Mouse (Mus musculus) bone marrow, adult 2 months (tissue): ENCODE measurements around the gene Myh7b. TPM values are rescaled to one million over a fixed set of nuclear protein-coding genes. Genes with fewer than 3 reads are reported as not detected.
"Not testable (repeated sequence)": the region's sequence is repeated elsewhere in the genome, so short reads cannot be mapped to it uniquely, and the experiment has no call there.

Experiments used
- H3K27ac ChIP-seq: fragments of 200-500 bp; 2 replicates; pipeline ENCODE4 v1.5.1; 2012; ENCODE audit warnings: low read depth, mild to moderate bottlenecking, control low read depth, inconsistent platforms, low read length; ENCODE audit not compliant: control insufficient read depth, poor library complexity, insufficient read depth
- H3K4me1 ChIP-seq: fragments of 200-500 bp; 2 replicates; pipeline ENCODE4 v1.6.1; 2011; ENCODE audit warnings: low read length; ENCODE audit not compliant: control insufficient read depth, insufficient read depth
- H3K4me3 ChIP-seq: fragments of 200-500 bp; replicated peaks from 2 replicates; pipeline ENCODE3; 2011; ENCODE audit warnings: mild to moderate bottlenecking, low read depth, low read length, control low read depth; ENCODE audit not compliant: control insufficient read depth
- CTCF ChIP-seq: fragments of 200-500 bp; IDR thresholded peaks from 2 replicates; pipeline ENCODE4 v1.5.1; 2011; ENCODE audit warnings: low read length, control low read depth; ENCODE audit not compliant: control insufficient read depth, insufficient read depth
- POLR2A ChIP-seq: fragments of 200-500 bp; IDR thresholded peaks from 2 replicates; pipeline ENCODE4 v1.6.1; 2011; ENCODE audit warnings: low read depth, mild to moderate bottlenecking, control low read depth, low read length, borderline replicate concordance; ENCODE audit not compliant: control insufficient read depth
- WGBS: fragments of 180-500 bp; shearing (Covaris S2); methylation state at CpG from one replicate; pipeline ENCODE4 v1.1.7; 2018; 5-methylcytosine and 5-hydroxymethylcytosine counted together
- polyA plus RNA-seq: library from polyadenylated mRNA; stranded (reverse); fragments of >200 nt; gene quantifications from 2 replicates; pipeline ENCODE4 v1.2.4, GENCODE M21; 2011; ENCODE audit warnings: low replicate concordance; ENCODE audit not compliant: missing spikeins, insufficient read depth, insufficient read length

Gene Myh7b
- polyA plus RNA-seq, 1 experiment = not detected

DNA sequence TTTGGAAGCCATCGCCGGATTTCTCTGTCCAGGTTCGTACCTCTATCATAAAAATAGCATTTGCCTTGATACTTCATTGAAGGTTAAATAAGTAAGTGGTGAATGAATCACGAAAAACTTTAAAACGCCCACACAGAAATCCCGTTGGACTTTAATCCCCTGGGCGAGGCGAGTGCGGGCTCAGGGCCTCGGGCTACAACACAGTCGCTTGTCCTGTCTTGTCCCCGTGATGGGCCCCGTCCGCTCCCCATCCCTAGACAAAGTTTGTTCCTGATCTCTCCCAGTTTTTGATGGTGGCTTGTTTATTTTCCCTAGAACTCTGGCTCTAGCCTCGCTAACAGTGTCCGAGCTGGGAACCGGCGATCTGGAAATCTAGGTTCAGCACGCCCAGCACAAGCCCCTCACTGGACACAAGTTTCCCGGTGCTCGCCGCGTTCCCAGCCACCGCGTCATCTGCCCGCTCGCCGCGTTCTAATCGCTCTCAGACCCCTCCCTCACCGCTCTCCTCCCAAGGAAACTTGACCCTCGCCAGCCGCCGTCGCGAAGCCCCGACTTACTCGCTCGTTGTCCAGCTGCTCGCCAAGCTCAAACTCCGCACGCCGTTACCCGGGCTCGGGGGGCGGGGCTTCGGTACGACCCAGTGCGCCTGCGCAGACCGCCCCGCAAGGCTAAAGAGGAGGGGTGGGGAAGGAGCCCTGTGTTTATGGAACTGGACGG lies 18.7 kb upstream of the Myh7b start, which contains the start of gene Gss:
Gss (minus strand) TSS at position 674 of the 717 bp plus-strand sequence.
- TF ChIP-seq POLR2A (0 out of 2 replicates have a peak, but pooled peaks have one; percentile 57), CTCF (no peak)
- Histone ChIP-seq H3K4me1 (no peaks in the 10 kb centered on the region; the same call in 1 of the 2 replicates), H3K27ac (no peak within 1 kb of the TSS), H3K4me3 (peak within 1 kb of the TSS; percentile 87)
- WGBS = under 1% methylated on average over 53 of the region's 53 CpGs

DNA sequence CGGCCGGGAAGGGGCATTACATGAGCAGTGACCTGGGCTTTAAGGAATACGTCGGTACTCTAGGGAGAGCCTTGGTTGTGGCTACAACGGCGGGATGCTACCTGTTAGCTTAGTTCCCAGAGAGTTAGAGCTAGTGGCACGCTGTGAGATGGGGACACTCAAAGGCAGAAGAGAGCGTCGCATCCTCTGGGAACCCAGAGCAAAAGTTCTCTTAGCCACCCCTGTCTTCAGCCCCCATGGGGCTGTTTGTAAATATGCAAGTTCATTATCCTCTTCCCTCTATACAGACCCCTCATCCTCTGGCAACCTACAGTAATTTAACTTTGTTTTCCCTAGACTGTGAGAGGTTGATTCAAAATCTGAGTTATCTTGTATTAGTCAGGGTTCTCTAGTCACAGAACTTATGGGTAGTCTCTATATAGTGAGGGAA lies 18.1 kb upstream of the Myh7b start:
- Histone ChIP-seq H3K4me3 (peak overlapping the region; percentile 87), H3K27ac (no peak overlapping the region), H3K4me1 (no peaks in the 10 kb centered on the region; the same call in 1 of the 2 replicates)
- TF ChIP-seq POLR2A = no peak
- TF ChIP-seq CTCF = no peak
- WGBS = 1% methylated on average over 9 of the region's 9 CpGs

DNA sequence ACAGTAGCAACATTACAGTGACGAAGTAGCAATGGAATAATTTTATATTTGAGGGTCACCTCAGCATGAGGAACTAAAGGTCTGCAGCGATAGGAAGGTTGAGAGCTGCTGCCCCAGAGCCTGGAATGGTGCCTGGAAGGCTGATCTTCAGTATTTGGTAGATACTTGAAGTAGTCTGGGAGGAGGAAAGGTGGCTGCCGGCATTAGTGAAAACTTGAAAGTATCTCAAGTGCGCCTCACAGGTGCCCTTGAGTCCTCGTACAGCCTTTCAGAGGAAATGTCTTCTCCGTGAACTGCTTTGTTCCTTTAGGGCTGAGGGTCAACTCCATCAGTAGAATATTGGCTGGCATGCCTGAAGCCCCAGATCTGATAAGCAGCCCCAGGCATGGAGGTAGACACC lies 15.5 kb upstream of the Myh7b start:
- Histone ChIP-seq H3K4me1 (no peaks in the 10 kb centered on the region; the same call in 1 of the 2 replicates), H3K4me3 (no peak overlapping the region), H3K27ac (no peak overlapping the region)
- WGBS = 82% methylated on average over 6 of the region's 6 CpGs
- no peak for TF ChIP-seq POLR2A
- no peak for TF ChIP-seq CTCF

DNA sequence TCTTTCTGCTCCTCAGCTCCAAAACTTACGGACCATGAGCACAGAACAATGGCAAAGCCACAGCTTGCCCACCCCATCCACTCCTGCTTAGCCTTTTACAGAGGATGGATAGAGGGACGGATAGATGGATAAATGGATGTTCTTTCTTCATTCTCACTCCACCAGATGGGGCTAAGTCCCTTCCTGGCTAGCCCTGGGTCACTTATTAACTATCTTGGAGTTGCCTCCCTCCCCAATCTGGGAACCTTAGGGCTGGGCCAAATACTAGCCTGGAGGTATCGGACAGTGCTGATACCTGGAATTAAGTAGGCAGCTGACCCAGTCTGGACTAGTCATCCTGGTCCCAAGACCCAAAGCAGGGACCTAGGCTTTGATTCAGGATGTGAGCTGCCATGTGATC lies 7.3 kb upstream of the Myh7b start:
- 85% methylated on average over 3 of the region's 3 CpGs for WGBS
- H3K27ac ChIP-seq = no peak overlapping the region
- no peak for TF ChIP-seq CTCF
- no peak for TF ChIP-seq POLR2A
- no peaks in the 10 kb centered on the region; the same call in 1 of the 2 replicates for H3K4me1 ChIP-seq
- H3K4me3 ChIP-seq = no peak overlapping the region

DNA sequence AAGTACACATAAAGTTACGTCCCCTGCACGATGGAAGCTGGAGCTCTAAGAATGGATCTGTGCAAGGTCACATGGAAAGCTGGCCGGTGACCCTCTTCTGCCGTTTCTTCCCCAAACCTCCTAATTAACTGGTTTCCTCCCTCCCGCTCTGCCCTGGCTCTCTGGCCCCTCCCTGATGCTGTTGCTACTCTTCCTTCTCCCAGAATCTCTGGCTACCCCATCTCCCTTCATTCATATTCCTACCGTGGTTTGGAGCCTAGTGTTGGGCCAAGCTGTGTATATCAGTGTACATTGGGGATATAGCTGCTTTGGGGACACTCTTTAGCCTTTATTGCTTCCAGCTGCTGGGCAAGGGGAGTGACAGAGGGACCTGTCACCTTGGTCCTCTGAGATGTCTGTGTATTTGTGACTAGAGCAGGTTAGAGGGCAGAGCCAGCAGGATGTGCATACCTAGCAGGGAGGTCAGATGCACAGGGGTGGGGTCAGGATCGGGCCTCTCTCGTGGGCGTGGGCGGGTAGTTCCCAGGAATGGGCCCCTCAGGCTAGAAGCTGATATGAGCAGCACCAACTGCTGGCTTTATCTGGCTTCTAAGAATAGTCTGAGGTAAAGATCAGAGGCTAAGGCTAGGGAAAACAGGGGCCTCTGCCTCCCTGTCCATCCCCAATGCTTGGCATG lies 6.3 kb upstream of the Myh7b start:
- Histone ChIP-seq H3K27ac (peak overlapping the region; percentile 77), H3K4me1 (no peaks in the 10 kb centered on the region; the same call in 1 of the 2 replicates), H3K4me3 (no peak overlapping the region)
- WGBS = 56% methylated on average over 10 of the region's 10 CpGs
- TF ChIP-seq CTCF (no peak), POLR2A (no peak)

DNA sequence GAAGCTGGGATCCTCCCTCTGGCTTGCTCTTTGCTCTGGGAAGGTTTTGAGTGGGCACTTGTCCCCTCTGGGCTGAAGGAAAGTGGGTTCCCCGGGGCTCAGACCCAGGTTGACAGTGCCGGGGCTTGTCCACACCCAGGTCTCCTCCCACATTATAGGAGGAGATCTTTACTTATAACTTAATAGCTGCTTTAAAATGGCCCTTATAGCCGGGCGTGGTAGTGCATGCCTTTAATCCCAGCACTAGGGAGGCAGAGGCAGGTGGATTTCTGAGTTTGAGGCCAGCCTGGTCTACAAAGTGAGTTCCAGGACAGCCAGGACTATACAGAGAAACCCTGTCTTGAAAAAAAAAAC lies 5.8 kb upstream of the Myh7b start:
- not testable (repeated sequence) for H3K4me1 ChIP-seq, H3K4me3 ChIP-seq
- H3K27ac ChIP-seq = peak overlapping the region; percentile 77
- WGBS = 58% methylated on average over 4 of the region's 4 CpGs

DNA sequence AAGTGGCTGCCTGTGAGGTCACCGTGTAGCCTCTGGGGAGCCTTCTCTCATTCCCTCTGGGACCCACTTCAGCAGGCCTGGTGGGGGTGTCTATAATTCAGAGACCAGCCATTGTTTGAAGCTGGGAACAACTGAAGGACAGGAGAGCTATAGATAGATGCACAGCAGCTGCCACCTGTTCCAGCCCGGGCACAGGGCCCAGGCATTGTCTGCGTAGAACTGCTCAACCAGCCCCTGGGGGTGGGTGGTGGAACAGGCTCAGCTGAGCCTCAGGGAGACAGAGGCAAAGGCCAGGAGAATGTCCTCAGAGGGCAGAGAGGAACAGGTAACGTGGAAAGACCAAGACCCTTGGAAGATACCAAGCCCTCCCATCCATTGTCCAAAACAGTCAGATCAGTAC lies 4.7 kb upstream of the Myh7b start:
- TF ChIP-seq POLR2A = no peak
- no peak for TF ChIP-seq CTCF
- Histone ChIP-seq H3K4me1 (no peaks in the 10 kb centered on the region; the same call in 1 of the 2 replicates), H3K27ac (no peak overlapping the region), H3K4me3 (no peak overlapping the region)
- WGBS = 78% methylated on average over 4 of the region's 4 CpGs

DNA sequence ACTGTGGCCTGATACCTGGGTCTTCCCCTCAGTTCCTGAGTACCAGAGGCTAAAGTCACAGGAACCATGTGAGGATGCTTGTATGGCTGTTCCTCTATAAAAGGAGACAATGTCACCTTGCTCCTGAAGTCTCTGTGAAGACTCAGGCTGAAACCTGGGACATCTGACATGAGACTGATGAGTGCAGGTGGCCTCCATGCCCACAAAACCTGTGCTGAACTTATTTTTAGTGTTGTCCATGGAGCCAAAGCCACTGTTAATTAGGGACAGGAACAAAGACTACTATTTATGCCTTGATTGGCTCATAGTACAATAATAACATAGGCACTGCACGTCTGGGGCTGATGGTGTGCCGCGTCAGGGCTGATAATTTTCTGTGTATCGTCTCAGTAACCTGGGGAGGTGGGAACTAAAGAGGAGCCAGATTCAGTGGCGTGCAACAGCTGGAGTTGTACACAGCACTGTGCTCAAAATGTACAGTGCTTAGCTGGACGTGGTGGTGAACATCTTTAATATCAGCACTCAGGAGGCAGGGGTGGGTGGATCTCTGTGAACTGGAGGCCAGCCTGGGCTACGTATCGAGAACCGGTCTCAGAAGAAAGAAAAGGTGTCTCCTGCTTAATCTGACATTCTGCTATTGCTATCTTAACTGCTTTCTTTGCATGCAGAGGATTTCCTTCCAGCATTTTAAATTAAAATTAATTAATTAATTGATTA lies 980 bp downstream of the Myh7b start:
- Histone ChIP-seq H3K27ac (no peak overlapping the region), H3K4me1 (no peaks in the 10 kb centered on the region), H3K4me3 (no peak overlapping the region)
- no peak for TF ChIP-seq CTCF
- no peak for TF ChIP-seq POLR2A
- 84% methylated on average over 9 of the region's 9 CpGs for WGBS
